In genomic region chr2:167081639-167082038, GRCm38 (mm10) we compare ENCODE assay signal across 9 mouse cellular contexts. TPM values are rescaled to one million over a fixed set of nuclear protein-coding genes. Genes with fewer than 3 reads are reported as not detected.
DNase-seq lines count a peak whose midpoint lies in the region; ATAC-seq and TF ChIP-seq lines count a peak whose summit lies in the region.
"Had no signal": no experiment of that assay in that cellular context is flagged by ENCODE, and none has a peak within 500 bp of the region (broad histone marks: within the 10 kb centered on the region; RNA-seq: fewer than 3 reads in every experiment).

No protein-coding gene starts in this region.

- H3K4me2 ChIP-seq in kidney, postnatal 0 days (ENCODE audit: low read length), result no peak overlapping the region
- H3K4me2 ChIP-seq in neural tube, embryonic 15.5 days, result no peak overlapping the region

- H3K4me3 ChIP-seq in kidney, postnatal 0 days (replicated peaks; ENCODE audit: low read depth, low read length), result no peak overlapping the region
- H3K4me3 ChIP-seq in limb, embryonic 10.5 days, result no peak overlapping the region
- H3K4me3 ChIP-seq in neural tube, embryonic 15.5 days (replicated peaks), result no peak overlapping the region

- H3K27me3 ChIP-seq in kidney, postnatal 0 days (ENCODE audit: insufficient read depth, low read length), result no peaks in the 10 kb centered on the region
- H3K27me3 ChIP-seq in limb, embryonic 10.5 days (ENCODE audit: low read depth, poor library complexity, severe bottlenecking), result no peaks in the 10 kb centered on the region
- no peaks in the 10 kb centered on the region for H3K27me3 ChIP-seq in neural tube, embryonic 15.5 days (replicated peaks)

- H3K4me1 ChIP-seq in kidney, postnatal 0 days (replicated peaks; ENCODE audit: insufficient read depth, low read length), result peaks cover 8% of the 10 kb centered on the region; the same call in 1 of the 2 replicates
- peaks cover 38% of the 10 kb centered on the region for H3K4me1 ChIP-seq in limb, embryonic 10.5 days
- peaks cover 18% of the 10 kb centered on the region for H3K4me1 ChIP-seq in neural tube, embryonic 15.5 days

- WGBS in kidney, postnatal 0 days, result 6% methylated on average over 4 of the region's 4 CpGs
- WGBS in limb, embryonic 10.5 days, result 23% methylated on average over 4 of the region's 4 CpGs
- WGBS in neural tube, embryonic 15.5 days, result 23% methylated on average over 4 of the region's 4 CpGs

- TF ChIP-seq CTCF in kidney, postnatal 0 days (IDR thresholded peaks at IDR 0.05; ENCODE audit: low read depth), result no peak

- H3K9ac ChIP-seq in kidney, postnatal 0 days (ENCODE audit: low read depth, low read length), result no peak overlapping the region
- H3K9ac ChIP-seq in neural tube, embryonic 15.5 days (replicated peaks), result no peak overlapping the region

- ATAC-seq in kidney, postnatal 0 days (replicated peaks; ENCODE audit: low FRiP score, low read depth), result peak; percentile 71; the same call in 1 of the 2 replicates
- 0 out of 2 replicates have a peak, but pooled peaks have one; percentile 31 for ATAC-seq in neural tube, embryonic 15.5 days (ENCODE audit: low FRiP score)

- no peaks in the 10 kb centered on the region for H3K36me3 ChIP-seq in kidney, postnatal 0 days (ENCODE audit: insufficient read depth, low read length)
- no peaks in the 10 kb centered on the region for H3K36me3 ChIP-seq in limb, embryonic 10.5 days
- no peaks in the 10 kb centered on the region for H3K36me3 ChIP-seq in neural tube, embryonic 15.5 days

- H3K9me3 ChIP-seq in kidney, postnatal 0 days (replicated peaks; ENCODE audit: low read length), result no peaks in the 10 kb centered on the region
- H3K9me3 ChIP-seq in limb, embryonic 10.5 days (replicated peaks), result no peaks in the 10 kb centered on the region
- no peaks in the 10 kb centered on the region for H3K9me3 ChIP-seq in neural tube, embryonic 15.5 days (replicated peaks)

- DNase-seq in kidney, postnatal 0 days (ENCODE audit: low spot score), result peak; percentile 81
- DNase-seq in kidney, adult 11 months, result no peak
- peak; percentile 71 for DNase-seq in embryo, embryonic 10 days (ENCODE audit: low spot score)
- DNase-seq in limb, embryonic 10.5 days (ENCODE audit: low spot score), result peak; percentile 66
- no peak for DNase-seq in testis, postnatal 14 days (ENCODE audit: low spot score)
- no peak for DNase-seq in left cerebral cortex, adult 9 months (ENCODE audit: low spot score in 2 of 2)
- no peak for DNase-seq in cerebellum, postnatal 4 days (ENCODE audit: low spot score in 2 of 2)

- no peak overlapping the region for H3K27ac ChIP-seq in kidney, postnatal 0 days
- H3K27ac ChIP-seq in limb, embryonic 10.5 days, result peak overlapping the region; percentile 53; the same call in 1 of the 2 replicates
- no peak overlapping the region for H3K27ac ChIP-seq in neural tube, embryonic 15.5 days (replicated peaks)
- H3K27ac ChIP-seq: macrophage had no signal

RNA-seq across cellular contexts. Expression of gene Znfx1, which starts 18.8 kb away (rescaled TPM):
- 10.7 and 11.8 TPM in 2 replicates for polyA plus RNA-seq in kidney, postnatal 0 days (2015; fragmentation: Nextera tagmentation; extraction: Ambion mirVana)
- polyA plus RNA-seq in limb, embryonic 10.5 days (2016; fragmentation: Nextera tagmentation; extraction: Ambion mirVana), result 5.0 and 5.1 TPM in 2 replicates
- 8.4 and 8.8 TPM in 2 replicates for polyA plus RNA-seq in neural tube, embryonic 15.5 days (2015; fragmentation: Nextera tagmentation; extraction: Ambion mirVana)

Comparison
In these comparisons a context has a peak if more than half of its experiments do, and no peak if none do; other contexts are left out.
1. DNase-seq: peak in kidney, postnatal 0 days (single experiment), embryo, embryonic 10 days (single experiment) and limb, embryonic 10.5 days (single experiment); none in kidney, adult 11 months (single experiment), testis, postnatal 14 days (single experiment), left cerebral cortex, adult 9 months (0 of 2) and cerebellum, postnatal 4 days (0 of 2).